Mouse (Mus musculus) embryonic fibroblast, embryonic 13.5 days (primary cell): Measurements from ENCODE around the gene Prkar1b.

Experiments
- CTCF ChIP-seq: IDR thresholded peaks from 2 replicates; pipeline ENCODE4 v1.5.1; 2011; ENCODE audit warnings: mild to moderate bottlenecking, control low read depth, low read length, moderate library complexity, borderline replicate concordance; ENCODE audit not compliant: insufficient read depth
- POLR2A ChIP-seq: IDR thresholded peaks from 2 replicates; pipeline ENCODE4 v1.6.1; 2011; ENCODE audit warnings: low read depth, mild to moderate bottlenecking, control low read depth, low read length, moderate library complexity

- TF ChIP-seq CTCF (no peak), POLR2A (no peak)
Observed at GRCm38 (mm10) chr5:139111991-139112390, 37.8 kb downstream of the Prkar1b start.
